Mouse (Mus musculus): Measurements from ENCODE around the gene Aar2.
"Not testable (repeated sequence)": the region's sequence is repeated elsewhere in the genome, so short reads cannot be mapped to it uniquely, and the experiment has no call there.

Gene Aar2

GRCm38 (mm10) chr2:156547123-156547891 lies at the start of gene Aar2:
Gene Aar2, plus strand, starts transcription at chr2:156547584.
- DNase-seq (ENCODE audit: low spot score): peak; percentile 86

- peak; percentile 82 for DNase-seq (ENCODE audit: low spot score)
Measured at GRCm38 (mm10) chr2:156497915-156498314, 49.5 kb upstream of the Aar2 start.

- DNase-seq (ENCODE audit: low spot score): no peak
Measured at GRCm38 (mm10) chr2:156501025-156501424, 46.4 kb upstream of the Aar2 start.

- DNase-seq (ENCODE audit: low spot score): no peak
Measured at GRCm38 (mm10) chr2:156505533-156505932, 41.9 kb upstream of the Aar2 start.

- DNase-seq (ENCODE audit: low spot score): no peak
Measured at GRCm38 (mm10) chr2:156512028-156512427, 35.4 kb upstream of the Aar2 start.

GRCm38 (mm10) chr2:156512561-156512960 lies 34.8 kb upstream of the Aar2 start:
- no peak for DNase-seq (ENCODE audit: low spot score)

- no peak for DNase-seq (ENCODE audit: low spot score)
Measured at GRCm38 (mm10) chr2:156515102-156515501, 32.3 kb upstream of the Aar2 start.

- DNase-seq (ENCODE audit: low spot score): peak; percentile 75
Measured at GRCm38 (mm10) chr2:156515565-156516185, 31.7 kb upstream of the Aar2 start.

- not testable (repeated sequence) for DNase-seq (ENCODE audit: low spot score)
Measured at GRCm38 (mm10) chr2:156516678-156517077, 30.7 kb upstream of the Aar2 start.

- DNase-seq (ENCODE audit: low spot score): no peak
Measured at GRCm38 (mm10) chr2:156518306-156518705, 29.1 kb upstream of the Aar2 start.

GRCm38 (mm10) chr2:156519584-156519983 lies 27.8 kb upstream of the Aar2 start:
- DNase-seq (ENCODE audit: low spot score): no peak

GRCm38 (mm10) chr2:156522994-156523393 lies 24.4 kb upstream of the Aar2 start:
- DNase-seq (ENCODE audit: low spot score): no peak

GRCm38 (mm10) chr2:156524078-156524477 lies 23.3 kb upstream of the Aar2 start:
- no peak for DNase-seq (ENCODE audit: low spot score)

- peak; percentile 66 for DNase-seq (ENCODE audit: low spot score)
Measured at GRCm38 (mm10) chr2:156529726-156530125, 17.7 kb upstream of the Aar2 start.

- no peak for DNase-seq (ENCODE audit: low spot score)
Measured at GRCm38 (mm10) chr2:156533160-156533559, 14.2 kb upstream of the Aar2 start.

- DNase-seq (ENCODE audit: low spot score): no peak
Measured at GRCm38 (mm10) chr2:156538817-156539555, 8.4 kb upstream of the Aar2 start.

- no peak for DNase-seq (ENCODE audit: low spot score)
Measured at GRCm38 (mm10) chr2:156540991-156541390, 6.4 kb upstream of the Aar2 start.

GRCm38 (mm10) chr2:156542410-156542809 lies 5.0 kb upstream of the Aar2 start:
- DNase-seq (ENCODE audit: low spot score): no peak

- DNase-seq (ENCODE audit: low spot score): no peak
Measured at GRCm38 (mm10) chr2:156543804-156544203, 3.6 kb upstream of the Aar2 start.

- DNase-seq (ENCODE audit: low spot score): no peak
Measured at GRCm38 (mm10) chr2:156552421-156552820, 5.0 kb downstream of the Aar2 start.

GRCm38 (mm10) chr2:156561808-156562207 lies 14.4 kb downstream of the Aar2 start:
- no peak for DNase-seq (ENCODE audit: low spot score)

GRCm38 (mm10) chr2:156563557-156563956 lies 16.2 kb downstream of the Aar2 start:
- DNase-seq (ENCODE audit: low spot score): no peak

- DNase-seq (ENCODE audit: low spot score): no peak
Measured at GRCm38 (mm10) chr2:156566512-156566911, 19.1 kb downstream of the Aar2 start.

Measured in adipocyte (in vitro differentiated cells).